Mouse (Mus musculus): ENCODE measurements at regions not wholly inside any gene's neighbourhood (a gene's known extent, or its start where the extent isn't known, plus 50 kb on each side); places are given as distances from the start of the nearest gene placed in this dataset.

- TF ChIP-seq CTCF (IDR thresholded peaks at IDR 0.05; ENCODE audit: extremely low read depth, insufficient read depth, low read length): no peak
- no peak for TF ChIP-seq POLR2A (IDR thresholded peaks at IDR 0.05; ENCODE audit: extremely low read depth, insufficient read depth, low read length)
These were observed 1477.7 kb upstream of the Gulo start for GRCm38 (mm10) chr14:67486676-67487075.

All from cortical plate, adult 2 months (tissue).